Mouse (Mus musculus) E14TG2a.4 (cell line): ENCODE data around the gene Arhgap27.

ENCODE experiments used
- CTCF ChIP-seq: conservative IDR thresholded peaks from 2 replicates; pipeline ENCODE4 v1.5.1; 2014; ENCODE audit warnings: low read length
- POU5F1 ChIP-seq: IDR thresholded peaks from 2 replicates; pipeline ENCODE4 v1.6.1; 2014; ENCODE audit warnings: low read length, borderline replicate concordance

DNA sequence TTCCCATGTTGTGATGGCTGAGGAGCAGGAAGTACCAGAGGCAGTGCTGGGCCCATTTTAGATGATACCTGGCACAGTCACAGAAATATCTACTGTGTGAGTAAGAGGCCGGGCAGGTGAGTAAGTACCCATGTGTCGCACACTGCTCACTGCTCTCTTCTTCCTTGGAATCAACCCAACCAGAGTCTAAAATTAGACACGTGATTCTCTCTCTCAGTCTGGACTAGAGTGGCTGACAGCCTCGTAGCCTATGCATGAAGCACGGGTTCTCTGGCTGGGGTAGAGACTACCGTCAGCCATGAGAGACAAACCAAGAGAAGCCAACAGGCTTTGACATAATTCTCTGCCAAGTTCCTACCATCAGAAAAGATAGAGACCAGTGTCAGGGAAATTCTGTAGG, 14.8 kb upstream of the Arhgap27 start:
- TF ChIP-seq CTCF (no peak), POU5F1 (no peak)
